Mouse (Mus musculus) small intestine, adult 2 months (tissue): ENCODE measurements around the gene Rabep2. TPM values are rescaled to one million over a fixed set of nuclear protein-coding genes. Genes with fewer than 3 reads are reported as not detected.
"Not testable (repeated sequence)": the region's sequence is repeated elsewhere in the genome, so short reads cannot be mapped to it uniquely, and the experiment has no call there.

Experiments used
- H3K27ac ChIP-seq: fragments of 200-500 bp; 2 replicates; pipeline ENCODE4 v1.5.1; 2012; ENCODE audit warnings: low read depth, low read length, control low read depth, inconsistent platforms; ENCODE audit not compliant: insufficient read depth
- H3K27me3 ChIP-seq: fragments of 200-500 bp; 2 replicates; pipeline ENCODE4 v1.6.1; 2012; ENCODE audit warnings: mild to moderate bottlenecking, moderate library complexity, low read length, inconsistent platforms; ENCODE audit not compliant: control insufficient read depth, insufficient read depth
- H3K36me3 ChIP-seq: fragments of 200-500 bp; 2 replicates; pipeline ENCODE4 v1.6.1; 2012; ENCODE audit warnings: mild to moderate bottlenecking, low read length, control low read depth, inconsistent platforms; ENCODE audit not compliant: control insufficient read depth, insufficient read depth
- H3K4me1 ChIP-seq: fragments of 200-500 bp; 2 replicates; pipeline ENCODE4 v1.6.1; 2012; ENCODE audit warnings: low read length, inconsistent platforms, mixed read lengths; ENCODE audit not compliant: control insufficient read depth, insufficient read depth, insufficient read length
- H3K4me3 ChIP-seq: fragments of 200-500 bp; 2 replicates; pipeline ENCODE4 v1.5.1; 2012; ENCODE audit warnings: low read depth, mild to moderate bottlenecking, control low read depth, inconsistent platforms, low read length, moderate library complexity
- CTCF ChIP-seq: fragments of 200-500 bp; IDR thresholded peaks from 2 replicates; pipeline ENCODE4 v1.5.1; 2012; ENCODE audit warnings: low read depth, mild to moderate bottlenecking, control low read depth, inconsistent platforms, low read length, moderate library complexity, mixed read lengths; ENCODE audit not compliant: insufficient replicate concordance, insufficient read length; ENCODE audit errors: extremely low read depth
- POLR2A ChIP-seq: fragments of 200-500 bp; IDR thresholded peaks from 2 replicates; pipeline ENCODE4 v1.6.1; 2012; ENCODE audit warnings: low read depth, mild to moderate bottlenecking, control low read depth, inconsistent platforms, low read length, moderate library complexity
- WGBS: fragments of 180-500 bp; shearing (Covaris S2); methylation state at CpG from one replicate; pipeline ENCODE4 v1.1.7; 2018; 5-methylcytosine and 5-hydroxymethylcytosine counted together
- polyA plus RNA-seq: library from polyadenylated mRNA; depleted of rRNA; stranded (reverse); fragments of >200 nt; gene quantifications from 2 replicates; pipeline ENCODE4 v1.2.3, GENCODE M21; 2012; rRNA removed

Rabep2 gene
- 9.9 and 20.3 TPM in 2 replicates for polyA plus RNA-seq

GRCm38 (mm10) chr7:126428631-126429502 lies at the start of gene Rabep2:
TSS of gene Rabep2 (plus strand) at chr7:126428759.
- peak within 1 kb of the TSS; percentile 57 for H3K27ac ChIP-seq
- H3K36me3 ChIP-seq: peaks cover 8% of the 10 kb centered on the region
- H3K4me3 ChIP-seq: peak within 1 kb of the TSS; percentile 66
- H3K4me1 ChIP-seq: peaks cover 8% of the 10 kb centered on the region
- TF ChIP-seq POLR2A (no peak; the same call in 1 of the 2 replicates), CTCF (no peak)
- no peaks in the 10 kb centered on the region for H3K27me3 ChIP-seq
- WGBS: under 1% methylated on average over 82 of the region's 82 CpGs

DNA sequence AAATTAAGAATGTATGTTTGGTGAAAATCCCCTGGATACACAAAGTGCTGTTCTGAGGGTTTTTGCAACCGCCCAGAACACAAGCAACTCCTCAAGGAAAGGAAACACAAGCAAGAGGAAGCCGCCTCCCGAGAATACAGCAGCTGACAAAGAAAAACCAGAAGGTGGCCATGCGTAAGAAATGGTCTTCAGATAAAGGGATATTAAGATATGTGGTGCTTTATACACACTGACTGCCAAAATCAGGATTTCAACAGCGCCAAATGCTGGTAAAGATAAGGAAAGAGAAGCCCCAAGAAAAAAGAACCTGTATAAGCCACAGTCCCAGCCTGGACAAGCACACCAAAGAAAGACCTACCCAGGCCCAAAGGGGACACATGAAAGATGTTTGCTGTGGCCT lies 45.0 kb upstream of the Rabep2 start:
- no peak for TF ChIP-seq CTCF
- no peak for TF ChIP-seq POLR2A
- H3K27ac ChIP-seq: no peak overlapping the region
- peaks cover 25% of the 10 kb centered on the region for H3K36me3 ChIP-seq
- H3K4me1 ChIP-seq: no peaks in the 10 kb centered on the region
- WGBS: 81% methylated on average over 5 of the region's 5 CpGs
- H3K4me3 ChIP-seq: no peak overlapping the region
- H3K27me3 ChIP-seq: no peaks in the 10 kb centered on the region

DNA sequence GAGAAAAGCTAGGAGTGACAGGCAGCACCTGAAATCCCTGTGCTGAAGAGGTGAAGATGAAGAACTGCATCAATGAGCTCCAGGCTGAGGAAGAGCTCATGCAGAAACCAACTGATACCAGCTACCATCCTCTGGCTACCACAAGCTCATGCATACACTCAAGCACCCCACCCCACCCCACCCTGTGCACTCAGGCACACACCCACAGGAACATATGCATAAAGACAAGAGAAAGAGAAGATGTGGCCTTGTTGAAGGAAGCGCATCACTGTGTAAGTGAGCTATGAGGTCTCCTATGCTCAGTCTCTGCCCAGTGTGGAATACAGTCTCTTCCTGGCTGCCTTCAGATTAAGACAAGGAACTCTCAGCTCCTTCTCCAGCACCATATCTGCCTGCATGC lies 40.4 kb upstream of the Rabep2 start:
- no peak overlapping the region for H3K4me3 ChIP-seq
- TF ChIP-seq CTCF: no peak
- no peak for TF ChIP-seq POLR2A
- H3K36me3 ChIP-seq: peaks cover 33% of the 10 kb centered on the region
- no peaks in the 10 kb centered on the region for H3K4me1 ChIP-seq
- H3K27me3 ChIP-seq: no peaks in the 10 kb centered on the region
- no peak overlapping the region for H3K27ac ChIP-seq
- 100% methylated on average over 1 of the region's 1 CpGs for WGBS

DNA sequence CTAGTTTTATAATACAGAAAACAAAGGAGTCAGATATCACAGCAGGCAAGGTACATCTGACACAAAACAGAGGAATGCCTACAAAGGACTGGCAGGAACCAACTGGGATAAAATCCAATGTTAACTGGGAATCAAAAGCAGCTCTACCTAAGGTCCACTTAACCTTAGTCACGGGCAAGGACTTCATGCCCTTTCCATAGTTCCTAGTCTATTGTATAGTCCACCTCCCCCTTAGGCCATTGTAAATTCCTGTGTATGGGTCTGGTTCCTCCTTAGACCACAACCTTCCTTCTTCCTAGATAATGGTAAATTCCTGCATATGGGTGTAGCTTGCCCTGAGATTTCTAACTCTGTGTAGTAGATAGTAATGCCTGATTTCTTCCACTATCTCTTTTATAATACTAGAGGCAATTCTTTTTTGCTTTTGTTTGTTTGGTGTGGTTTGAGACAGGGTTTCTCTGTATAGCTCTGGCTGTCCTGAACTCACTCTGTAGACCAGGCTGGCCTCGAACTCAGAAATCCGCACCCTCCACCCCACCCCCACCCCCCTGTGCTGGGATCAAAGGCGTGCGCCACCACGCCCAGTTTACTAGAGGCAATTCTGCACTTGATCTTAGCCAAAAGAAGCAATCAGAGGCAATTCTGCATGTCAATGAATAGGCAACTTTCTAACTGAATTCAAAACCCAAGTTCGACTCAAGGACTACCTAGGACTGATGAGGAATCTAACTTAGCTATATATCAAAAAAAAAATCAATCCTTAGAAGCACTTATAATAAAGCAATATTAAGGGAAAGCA lies 36.3 kb upstream of the Rabep2 start:
- H3K27me3 ChIP-seq, H3K4me1 ChIP-seq, H3K27ac ChIP-seq, H3K4me3 ChIP-seq: not testable (repeated sequence)
- WGBS: 72% methylated on average over 7 of the region's 7 CpGs
- peaks cover 15% of the 10 kb centered on the region for H3K36me3 ChIP-seq

DNA sequence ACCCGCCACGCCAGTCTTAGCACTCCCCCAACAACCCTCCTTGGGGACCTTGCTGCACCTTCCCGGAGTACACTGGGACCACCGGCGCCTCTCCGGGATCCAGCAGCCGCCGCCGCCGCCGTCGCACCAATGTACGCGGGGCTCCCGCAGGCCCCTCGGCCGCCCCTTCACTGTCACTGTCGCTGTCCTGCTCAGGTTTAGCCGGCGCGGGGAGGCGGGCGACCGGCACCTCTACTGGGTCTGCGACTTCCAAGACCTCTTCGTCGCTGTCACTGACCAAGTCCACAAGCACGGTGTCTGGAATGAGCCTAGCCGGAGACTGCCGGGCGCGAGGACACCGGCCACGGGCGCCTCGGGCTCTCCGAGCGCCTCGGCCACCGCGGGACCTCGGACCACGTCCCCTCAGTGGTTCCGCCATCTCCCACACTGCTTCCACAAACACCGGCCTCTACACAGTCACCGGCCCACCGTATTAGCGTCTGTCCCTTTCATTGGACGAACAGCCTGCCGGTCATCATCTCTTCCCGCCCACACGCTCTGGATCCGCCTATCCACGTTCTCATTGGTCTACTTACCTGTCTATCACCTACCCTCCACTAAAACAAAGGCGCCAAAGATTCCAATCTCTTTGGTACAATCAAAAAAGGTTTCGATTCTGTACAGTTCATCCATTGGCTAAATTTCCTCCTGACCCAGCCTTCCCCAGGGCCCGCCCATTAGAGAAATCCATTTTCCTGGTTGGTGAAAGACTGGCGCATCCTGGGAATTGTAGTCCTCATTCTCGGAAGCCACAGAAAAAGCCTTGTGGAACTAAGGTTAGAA lies 32.0 kb upstream of the Rabep2 start, which contains the start of gene Nfatc2ip:
TSS of gene Nfatc2ip (minus strand) at position 440 of the 822 bp plus-strand sequence.
- TF ChIP-seq CTCF (no peak), POLR2A (peak; percentile 82)
- no peaks in the 10 kb centered on the region for H3K36me3 ChIP-seq
- WGBS: 1% methylated on average over 59 of the region's 59 CpGs
- H3K4me1 ChIP-seq: no peaks in the 10 kb centered on the region
- H3K4me3 ChIP-seq: peak within 1 kb of the TSS; percentile 93
- no peak within 1 kb of the TSS for H3K27ac ChIP-seq
- no peaks in the 10 kb centered on the region for H3K27me3 ChIP-seq

- Histone ChIP-seq H3K36me3 (no peaks in the 10 kb centered on the region), H3K27ac (no peak overlapping the region), H3K4me1 (no peaks in the 10 kb centered on the region), H3K4me3 (no peak overlapping the region), H3K27me3 (no peaks in the 10 kb centered on the region)
- TF ChIP-seq CTCF (no peak), POLR2A (no peak)
- 34% methylated on average over 6 of the region's 6 CpGs for WGBS
Observed at GRCm38 (mm10) chr7:126397221-126397620, 31.3 kb upstream of the Rabep2 start.

GRCm38 (mm10) chr7:126397822-126398221 lies 30.7 kb upstream of the Rabep2 start:
- Histone ChIP-seq H3K27ac (no peak overlapping the region), H3K4me1 (no peaks in the 10 kb centered on the region), H3K36me3 (no peaks in the 10 kb centered on the region), H3K4me3 (no peak overlapping the region), H3K27me3 (no peaks in the 10 kb centered on the region)
- WGBS: 64% methylated on average over 4 of the region's 4 CpGs
- TF ChIP-seq POLR2A: no peak
- no peak for TF ChIP-seq CTCF
